Mouse (Mus musculus) cerebellum, adult 8-10 months (tissue): ENCODE results near the gene Bola3.
"Not testable (repeated sequence)": the region's sequence is repeated elsewhere in the genome, so short reads cannot be mapped to it uniquely, and the experiment has no call there.

Experiments used
- DNase-seq: peaks from one replicate; pipeline ENCODE4 v3.0.0; 2022

Gene Bola3

DNA sequence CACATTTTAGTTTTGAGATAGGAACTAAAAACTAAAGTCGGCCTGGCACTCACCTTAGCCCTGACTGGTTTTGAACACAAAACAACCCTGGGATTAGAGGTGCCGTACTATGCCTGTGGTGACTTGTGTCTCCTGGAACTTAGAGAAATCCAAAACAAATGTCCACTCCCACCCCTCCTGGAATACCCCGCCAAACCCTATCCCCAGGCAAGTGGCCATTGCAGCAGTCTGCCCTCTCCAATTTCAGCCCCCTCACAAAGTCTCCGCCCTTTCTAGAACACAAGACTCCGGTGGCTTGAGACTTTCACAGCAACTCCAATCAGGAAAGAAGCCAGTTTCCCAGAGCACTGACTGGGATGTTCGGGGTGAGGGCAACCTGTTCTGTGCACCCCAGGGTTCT, at the start of gene Bola3:
Gene Bola3, plus strand, starts transcription at position 275 of the 400 bp plus-strand sequence.
- no peak for DNase-seq

DNA sequence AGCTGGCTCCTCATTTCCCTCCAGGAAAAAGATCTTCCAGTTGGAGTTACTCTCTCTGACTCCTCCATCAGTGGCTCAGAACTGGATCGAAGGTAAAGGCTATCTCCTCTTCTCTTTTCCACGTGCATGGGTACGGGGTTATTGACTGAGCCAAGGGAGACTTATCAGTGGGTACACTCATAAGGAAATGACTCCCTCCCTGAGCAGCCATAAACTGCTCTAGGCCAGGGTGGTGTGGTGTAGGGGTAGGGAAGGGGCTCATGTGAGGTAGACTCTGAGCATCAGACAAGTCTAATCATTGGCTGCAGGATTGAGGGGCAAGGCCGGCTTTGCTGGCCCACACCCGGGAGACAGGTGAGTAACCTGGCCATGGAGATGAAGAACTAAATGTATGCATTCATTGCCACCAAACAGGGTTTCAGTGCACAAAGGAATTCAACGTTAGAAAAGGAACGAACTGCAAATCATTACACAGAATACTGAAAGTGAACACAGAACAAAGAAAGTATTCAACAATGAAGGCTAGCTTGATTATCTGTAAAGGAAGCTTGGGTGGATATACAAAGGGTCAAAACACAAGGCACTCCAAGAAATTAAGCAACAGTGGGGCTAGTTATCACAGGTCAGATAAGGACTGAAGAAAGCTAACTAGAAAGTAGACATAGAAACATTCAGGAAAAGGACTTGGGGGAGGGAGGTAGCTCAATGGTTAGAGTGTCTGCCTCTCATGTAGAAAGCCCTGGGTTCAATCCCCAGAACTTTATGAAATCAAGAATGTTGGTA, 48.3 kb upstream of the Bola3 start:
- no peak for DNase-seq

DNA sequence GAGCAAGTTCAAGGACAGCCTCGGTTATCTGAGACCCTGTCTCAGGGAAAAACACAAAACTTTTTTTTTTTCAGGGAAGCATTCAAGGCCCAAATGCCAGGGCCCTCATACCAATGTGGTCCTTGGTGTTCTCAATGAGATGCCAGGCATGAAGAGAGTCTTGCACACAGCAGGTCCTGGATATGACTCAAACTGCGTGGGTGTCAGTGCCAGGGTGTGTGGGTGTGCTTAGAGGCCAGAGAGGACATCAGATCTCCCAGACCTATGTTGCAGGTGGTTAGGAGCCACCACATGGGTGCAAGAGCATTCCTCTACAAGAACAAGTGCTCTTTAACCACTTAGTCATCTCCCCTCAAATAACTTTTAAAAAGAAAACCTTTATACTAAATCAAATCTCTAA, 47.7 kb upstream of the Bola3 start:
- no peak for DNase-seq

DNA sequence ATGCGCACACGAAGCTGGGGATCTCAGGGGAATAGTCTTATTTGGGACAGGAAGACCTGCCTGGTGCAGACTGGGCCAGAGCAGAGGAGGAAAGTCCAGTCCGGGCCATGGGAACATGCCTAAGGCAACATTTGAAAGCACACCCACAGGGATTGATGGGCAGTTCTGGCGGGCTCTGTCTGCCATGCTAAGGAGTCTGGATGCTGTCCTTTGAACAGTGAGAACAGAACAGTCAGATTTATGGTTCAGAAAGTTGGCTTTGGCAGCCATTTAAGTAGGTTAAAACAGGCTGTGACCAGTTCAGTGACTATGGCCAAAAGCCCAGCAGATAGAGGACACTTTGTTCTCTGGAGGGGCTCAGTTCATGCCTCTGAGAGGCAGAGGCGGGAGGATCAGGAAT, 46.7 kb upstream of the Bola3 start:
- no peak for DNase-seq

DNA sequence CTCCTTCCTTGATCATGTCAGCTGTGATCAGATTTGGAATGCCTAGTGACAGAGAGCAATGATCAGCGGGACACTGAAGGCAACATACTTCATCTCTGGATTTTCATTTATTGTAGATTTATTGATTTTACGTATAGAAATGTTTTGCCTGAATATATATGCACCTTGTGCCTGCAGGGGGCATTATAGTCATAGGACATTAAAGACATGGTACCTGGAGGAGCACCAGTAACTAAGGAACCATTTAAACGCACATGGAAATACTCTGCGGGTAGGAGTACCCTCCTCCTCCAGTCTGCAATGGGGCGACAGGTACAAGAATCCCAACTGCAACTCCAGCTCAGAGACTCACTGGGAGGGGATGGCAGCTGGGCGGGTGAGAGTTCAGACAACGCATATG, 39.9 kb upstream of the Bola3 start:
- DNase-seq = no peak

DNA sequence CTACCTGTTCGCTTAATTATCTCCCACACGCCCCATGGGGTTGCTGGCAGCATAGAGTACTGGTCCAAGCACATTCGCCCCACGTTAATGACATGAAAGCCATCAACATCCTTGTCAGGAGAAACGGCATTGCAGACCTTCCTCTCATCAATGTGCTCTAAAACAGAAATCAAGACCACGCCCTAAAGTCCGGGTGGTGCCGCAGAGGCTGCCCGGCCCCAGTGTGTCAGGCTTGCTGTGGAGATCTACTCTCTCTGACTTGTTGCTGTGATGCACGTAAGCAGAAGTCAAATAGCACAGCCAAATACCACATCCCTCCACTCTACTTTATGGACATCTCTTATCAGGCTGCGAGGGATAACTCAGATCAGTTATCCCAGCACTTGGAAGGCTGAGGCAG, 37.7 kb upstream of the Bola3 start:
- no peak for DNase-seq

DNA sequence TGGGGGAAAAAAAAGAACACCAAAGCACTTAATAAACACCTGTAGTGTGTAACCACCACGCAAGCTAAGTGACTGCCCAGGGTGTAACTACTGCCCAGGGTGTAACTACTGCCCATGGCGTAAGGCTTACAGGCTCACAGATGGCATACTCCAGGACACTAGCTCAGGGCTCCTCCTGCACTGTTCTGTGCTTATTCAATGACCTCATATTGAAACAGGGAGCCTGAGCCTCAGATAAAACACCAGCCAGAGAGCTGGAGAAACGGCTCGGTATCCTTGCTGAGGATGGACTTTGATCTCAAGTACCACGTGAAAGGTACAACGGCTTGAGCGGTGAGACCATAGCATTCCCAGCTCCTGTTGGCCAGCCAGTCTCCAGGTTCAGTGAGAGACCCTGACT, 36.9 kb upstream of the Bola3 start:
- DNase-seq = no peak

DNA sequence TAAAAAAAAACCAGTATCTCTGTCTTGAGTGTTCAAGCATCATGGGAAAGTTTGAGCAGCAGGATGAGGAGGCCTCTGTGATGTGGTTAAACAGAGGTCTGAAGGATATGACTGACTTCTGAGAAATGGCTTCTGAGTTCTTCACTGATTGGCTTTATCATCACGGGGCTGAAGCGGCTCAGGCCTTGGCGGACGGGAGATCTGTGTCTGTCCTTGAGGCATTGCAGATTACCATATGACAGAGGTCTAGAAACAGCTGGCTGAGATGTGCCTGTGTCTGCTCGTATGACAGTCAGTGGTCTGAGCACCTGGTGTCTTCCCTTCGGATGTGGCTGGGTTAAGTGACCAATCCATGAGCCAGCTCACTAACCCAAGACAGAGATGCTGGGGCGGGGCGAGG, 36.4 kb upstream of the Bola3 start:
- DNase-seq = no peak

DNA sequence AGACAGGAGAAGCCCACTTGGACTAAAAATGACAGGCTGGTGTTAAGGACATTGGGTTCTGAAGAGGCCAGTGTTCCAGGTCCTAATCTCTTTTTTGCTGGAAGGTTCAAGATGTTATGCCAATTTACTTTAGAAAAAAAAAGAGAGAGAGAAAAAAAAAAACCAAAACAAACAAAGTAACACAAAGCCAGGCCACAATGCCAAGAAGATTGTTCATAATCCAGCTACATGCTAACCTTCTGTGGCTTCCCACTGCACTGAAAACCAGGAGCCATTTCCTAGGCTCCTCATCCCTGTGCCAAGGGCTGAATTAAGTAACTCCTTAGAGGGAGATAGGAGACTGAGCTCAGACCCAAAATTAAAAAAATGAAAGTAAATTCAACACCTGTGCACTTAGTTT, 33.7 kb upstream of the Bola3 start:
- no peak for DNase-seq

DNA sequence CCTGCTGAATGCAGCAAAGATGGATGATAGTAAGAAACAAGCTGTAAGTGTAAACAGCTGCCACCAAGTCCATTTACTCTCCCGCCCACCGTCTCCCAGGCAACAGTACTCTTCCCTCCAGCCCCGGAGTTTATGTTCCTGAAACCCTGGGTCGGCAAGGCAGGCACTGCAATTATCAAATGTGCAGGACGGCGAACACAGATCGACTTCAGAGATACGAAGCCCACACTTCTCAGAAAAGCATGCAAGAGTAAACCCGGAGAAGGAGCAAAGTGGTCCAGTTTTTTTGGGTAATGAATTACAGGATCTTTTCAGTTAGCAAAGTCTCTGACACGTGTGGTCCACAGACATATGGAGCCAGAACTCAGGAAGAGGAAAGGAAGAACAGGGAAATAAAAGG, 32.9 kb upstream of the Bola3 start:
- DNase-seq = no peak

DNA sequence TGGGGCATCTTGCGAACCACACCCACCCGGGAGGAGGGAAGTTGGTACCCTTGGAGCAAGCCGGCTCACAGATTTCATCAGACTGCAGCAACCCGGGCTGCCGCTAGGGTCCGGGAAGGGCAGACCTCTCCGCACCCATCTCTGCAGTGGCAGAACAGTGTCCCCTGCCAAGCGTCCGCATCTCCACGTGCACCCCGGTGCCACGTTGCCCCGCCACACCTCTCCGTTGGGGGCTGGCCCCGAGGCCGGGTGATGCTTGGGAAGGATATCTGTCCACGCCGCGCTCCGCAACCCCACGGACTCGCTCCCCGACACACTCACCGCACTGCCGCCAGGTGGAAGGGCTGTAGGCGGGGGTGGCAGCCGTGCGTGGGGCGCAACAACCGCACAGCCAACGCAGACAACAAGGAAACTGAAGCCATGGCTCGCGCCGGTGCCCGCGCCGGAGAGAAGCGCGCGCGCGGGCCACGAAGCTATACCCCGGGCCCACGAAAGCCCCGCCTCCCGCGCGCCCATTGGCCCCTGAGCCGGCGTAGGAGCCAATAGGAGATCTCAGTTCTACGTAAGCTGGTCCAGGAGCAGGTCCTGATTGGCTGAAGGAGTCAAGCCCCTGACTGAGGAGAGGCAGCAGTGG, 31.7 kb upstream of the Bola3 start:
- DNase-seq = peak; percentile 88

DNA sequence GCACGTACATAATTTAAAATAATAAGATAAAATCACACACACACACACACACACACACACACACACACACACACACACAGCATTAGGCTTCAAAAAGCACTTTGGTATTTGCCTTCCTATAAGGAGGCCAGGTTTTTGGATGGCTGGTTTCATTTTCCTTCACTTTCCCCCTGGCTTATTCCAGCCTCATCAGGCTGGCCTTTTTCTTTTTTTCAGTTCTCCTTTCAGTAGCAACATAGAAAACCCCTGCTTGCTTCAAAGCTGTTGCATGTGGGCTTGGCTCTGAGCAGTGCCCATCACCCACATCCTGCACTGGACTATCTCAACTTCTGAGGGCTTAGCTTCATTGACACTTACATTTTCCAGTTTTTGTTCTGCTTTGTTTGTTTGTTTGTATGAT, 27.0 kb upstream of the Bola3 start:
- no peak for DNase-seq

DNA sequence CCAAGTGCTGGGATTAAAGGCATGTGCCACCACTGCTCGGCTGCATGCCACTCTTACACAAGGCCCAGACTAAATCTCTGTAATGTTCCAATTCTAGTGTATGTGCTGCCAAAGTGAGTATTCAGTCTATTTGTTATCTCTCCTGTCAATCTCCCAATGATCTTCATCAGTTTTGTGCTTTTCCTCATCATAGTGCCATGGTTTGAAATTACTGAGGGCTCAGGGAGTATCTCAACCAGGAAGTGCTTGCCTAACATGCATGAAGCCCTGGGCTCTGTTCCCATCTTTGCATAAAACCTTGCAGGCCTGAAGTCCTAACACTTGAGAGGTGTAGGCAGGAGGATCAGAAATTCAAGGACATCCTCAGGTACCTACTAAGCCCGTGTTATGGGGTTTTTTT, 26.2 kb upstream of the Bola3 start:
- no peak for DNase-seq

DNA sequence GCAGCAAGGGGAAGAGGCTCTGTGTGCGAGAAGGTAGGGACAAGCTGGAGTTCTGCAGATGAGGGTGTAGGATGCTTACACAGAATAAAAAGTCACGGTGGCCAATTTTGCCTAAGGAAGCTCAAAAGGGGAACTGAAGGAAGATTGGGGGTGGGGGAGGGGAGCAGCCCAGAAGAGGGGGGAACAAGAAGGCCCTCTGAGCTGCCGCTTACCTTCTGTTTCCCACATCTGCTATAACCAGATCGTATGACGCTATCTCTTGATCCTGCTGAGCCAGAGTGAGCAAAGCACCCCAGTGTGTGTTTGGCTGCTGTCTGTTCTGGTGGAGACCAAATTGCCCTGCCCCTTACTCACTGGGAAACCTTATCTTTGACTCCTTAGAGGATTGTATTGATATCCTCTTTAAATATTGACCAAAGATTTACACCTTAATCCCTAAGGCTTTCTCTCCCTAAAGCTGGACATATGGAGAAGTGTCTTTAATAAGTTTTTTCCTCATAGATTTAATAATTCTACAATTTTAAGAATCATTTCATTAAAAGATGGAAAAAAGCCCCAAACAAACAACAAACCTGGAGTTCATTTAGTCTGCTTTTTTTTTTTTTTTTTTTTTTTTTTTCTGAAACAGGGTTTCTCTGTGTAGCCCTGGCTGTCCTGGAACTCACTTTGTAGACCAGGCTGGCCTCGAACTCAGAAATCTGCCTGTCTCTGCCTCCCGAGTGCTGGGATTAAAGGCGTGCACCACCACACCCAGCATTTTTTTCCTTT, 25.1 kb upstream of the Bola3 start:
- no peak for DNase-seq

DNA sequence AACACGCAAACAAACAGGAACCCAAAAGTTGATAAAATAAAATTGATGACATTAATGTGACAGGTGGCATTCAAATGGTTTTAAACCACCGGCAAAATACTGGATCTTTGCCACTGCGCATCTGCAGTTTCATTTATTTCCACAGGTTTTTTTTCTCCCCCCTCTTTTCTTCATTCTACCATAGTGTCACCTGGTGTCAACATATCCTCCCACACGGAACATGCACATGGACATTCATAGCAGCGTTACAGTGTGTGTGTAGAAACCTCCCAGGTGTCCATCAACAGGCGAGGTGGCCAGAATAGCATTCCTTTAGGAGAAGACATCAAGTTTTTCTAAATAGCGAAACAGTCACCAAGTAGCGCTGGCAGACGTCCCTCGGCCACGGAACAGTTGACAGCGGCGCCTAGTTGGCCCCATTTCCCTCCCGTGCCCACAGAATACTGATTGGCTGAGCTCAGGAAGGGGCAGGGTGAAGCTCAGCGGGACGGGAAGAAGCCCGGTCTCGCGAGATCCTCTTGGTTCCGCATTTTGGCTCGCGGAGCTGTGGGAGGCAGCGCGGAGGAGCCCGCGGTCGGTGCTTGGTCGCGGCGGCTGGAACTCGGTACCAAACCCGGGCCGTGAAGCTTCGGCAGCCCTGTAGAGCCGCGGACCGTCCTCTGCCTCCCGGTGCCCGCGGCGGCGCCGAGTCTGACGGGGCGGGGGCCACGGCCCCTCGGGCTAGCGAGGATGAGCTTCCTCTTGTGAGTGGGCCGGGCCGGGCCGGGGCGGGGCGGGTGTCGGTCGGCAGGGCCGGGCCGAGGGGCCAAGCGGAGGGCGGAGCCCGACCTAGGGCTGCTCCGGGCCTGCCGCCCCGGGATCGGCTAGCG, 23.2 kb upstream of the Bola3 start, which contains the start of the genes Mthfd2 and Mob1a:
Gene Mthfd2, minus strand, starts transcription at position 384 of the 869 bp plus-strand sequence.
Gene Mob1a, plus strand, starts transcription at position 492 of the 869 bp plus-strand sequence.
- DNase-seq = peak; percentile 94

DNA sequence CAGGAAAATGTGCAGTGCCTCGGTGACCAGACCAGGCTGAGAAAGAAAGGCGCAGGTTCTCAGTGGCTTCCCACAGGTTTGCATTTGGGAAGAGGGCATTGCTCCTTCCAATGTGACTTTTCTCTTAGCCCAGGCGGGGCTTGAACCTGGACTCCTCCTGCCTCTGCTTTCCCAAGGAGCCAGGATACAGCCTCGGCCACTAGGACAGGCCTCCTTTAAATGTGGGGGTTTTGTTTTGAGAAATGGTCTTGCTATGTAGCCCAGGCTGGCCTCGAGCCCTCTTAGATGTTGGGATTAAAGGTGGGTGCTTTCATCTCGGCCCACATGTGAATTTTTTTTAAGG, 22.6 kb upstream of the Bola3 start:
- no peak for DNase-seq

DNA sequence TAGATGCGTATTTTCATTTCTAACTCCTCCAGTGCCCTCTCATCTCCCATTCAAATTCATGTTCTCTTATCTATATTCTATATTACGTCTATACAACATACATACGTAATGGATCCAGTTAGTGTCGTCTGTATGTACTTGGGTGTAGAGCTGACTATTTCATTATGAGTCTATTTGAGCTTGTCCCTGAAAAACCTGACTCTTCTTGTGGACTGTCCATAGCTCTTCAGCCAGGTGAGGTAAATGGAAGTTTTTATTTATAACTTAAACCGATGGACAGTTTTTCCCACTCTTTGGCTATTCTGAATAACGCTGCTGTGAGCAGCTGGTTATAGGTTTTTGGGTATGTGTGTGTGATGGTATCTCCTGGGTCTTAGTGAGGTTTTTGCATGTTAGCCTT, 22.2 kb upstream of the Bola3 start:
- DNase-seq = no peak

DNA sequence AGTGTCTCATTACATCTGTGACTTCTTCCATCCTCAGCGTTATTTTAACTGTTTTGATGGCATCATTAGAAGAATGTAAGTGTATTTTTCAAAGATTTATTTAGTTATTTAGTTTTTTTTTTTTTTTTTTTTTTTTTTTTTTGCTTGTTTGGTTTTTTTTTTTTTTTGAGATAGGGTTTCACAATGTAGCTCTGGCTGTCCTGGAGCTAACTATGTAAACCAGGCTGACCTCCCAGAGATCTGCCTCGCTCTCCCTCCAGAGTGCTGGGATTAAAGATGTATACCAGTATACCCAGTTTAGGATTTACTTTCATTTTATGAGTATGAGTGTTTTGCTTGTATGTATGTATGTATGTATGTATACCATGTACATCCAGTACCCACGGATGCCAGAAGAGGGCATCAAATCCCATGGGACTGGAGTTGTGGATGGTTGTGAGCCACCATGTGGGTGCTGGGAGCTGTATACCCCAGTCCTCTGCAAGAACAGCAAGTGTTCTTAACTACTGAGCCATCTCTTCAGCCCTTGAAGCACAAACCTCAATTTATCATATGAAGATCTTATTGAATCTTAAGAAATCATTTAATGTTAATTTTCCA, 21.3 kb upstream of the Bola3 start:
- no peak for DNase-seq

DNA sequence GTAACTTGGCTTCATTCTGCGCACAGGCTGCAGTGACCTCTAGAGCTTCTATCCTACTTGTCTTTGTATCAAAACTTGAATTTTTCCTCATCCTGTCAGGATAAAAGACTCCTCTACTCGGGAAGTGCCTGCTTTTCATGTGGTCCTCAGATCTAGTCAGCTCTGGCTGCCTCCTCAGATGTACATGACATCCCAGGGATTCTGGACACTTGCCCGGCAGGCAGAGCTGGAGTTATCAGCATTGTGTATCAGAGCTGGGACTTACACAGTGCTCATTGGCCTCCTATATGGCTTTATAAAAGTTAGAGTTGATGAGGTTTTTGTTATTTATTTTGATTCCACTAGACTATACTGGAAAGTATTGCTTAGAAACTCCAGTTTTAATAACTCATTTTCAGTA, 7.6 kb upstream of the Bola3 start:
- DNase-seq = no peak

DNA sequence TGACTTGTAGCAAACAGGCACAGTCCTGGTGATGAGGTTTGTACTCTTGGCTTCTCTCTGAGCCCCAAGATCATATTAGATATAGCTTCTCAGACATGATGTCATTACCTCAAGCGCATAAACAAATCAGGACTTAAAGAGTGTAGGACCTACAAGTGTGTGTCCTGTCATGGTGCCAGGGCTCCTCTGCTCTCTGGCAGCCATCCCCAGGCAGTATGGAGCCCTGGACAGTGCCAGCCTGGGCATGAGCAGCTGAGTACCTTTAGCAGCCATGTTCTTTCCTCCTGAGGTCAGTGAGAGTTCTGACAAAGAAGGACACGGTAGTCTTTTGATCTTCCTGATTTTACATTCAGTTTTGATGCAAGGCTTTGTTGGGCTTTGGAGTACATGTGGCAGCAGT, 6.0 kb upstream of the Bola3 start:
- DNase-seq = no peak

DNA sequence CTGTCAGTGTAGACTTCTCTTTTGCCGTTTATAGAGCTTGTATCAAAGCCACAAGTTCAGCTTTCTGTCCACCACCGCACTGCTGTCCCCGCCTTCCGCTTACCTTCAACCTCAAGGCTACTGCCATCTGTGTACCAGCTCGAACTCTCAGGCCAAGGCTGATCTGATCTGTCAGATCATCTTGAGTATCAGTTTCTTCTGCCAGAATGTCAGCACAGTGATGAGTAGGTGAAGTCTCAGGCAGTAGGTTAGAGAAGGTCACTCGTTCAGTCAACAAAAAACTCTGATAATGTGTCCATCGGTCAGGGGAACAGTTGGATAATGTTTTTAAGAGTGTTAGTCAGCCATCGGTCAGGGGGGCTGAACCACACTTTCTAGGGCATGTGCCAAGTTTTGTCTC, 3.7 kb upstream of the Bola3 start:
- DNase-seq = not testable (repeated sequence)

DNA sequence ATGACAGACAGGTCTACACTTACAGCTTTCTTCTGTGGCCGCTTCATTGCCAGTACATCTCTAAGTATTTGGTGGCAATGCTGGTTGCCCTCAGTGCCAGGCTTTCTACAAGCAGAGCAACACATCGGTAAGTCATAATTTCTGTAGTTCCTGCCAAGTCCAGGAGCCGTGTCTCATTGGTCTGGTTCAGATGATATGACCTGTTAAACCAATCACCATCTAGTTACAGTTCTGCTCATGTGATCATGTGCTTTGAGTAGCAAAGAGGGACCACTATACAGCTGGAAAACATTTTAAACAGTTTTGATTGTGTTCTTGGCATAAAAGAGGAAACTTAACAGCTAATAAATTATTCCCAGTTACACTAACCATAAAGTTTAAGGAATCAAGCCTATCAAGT, 1.0 kb upstream of the Bola3 start:
- no peak for DNase-seq
